Mouse (Mus musculus): ENCODE results near the gene D6Ertd527e.
A peak's percentile ranks its signal among the peaks of the same experiment; 100 is the strongest.

The D6Ertd527e gene

DNA sequence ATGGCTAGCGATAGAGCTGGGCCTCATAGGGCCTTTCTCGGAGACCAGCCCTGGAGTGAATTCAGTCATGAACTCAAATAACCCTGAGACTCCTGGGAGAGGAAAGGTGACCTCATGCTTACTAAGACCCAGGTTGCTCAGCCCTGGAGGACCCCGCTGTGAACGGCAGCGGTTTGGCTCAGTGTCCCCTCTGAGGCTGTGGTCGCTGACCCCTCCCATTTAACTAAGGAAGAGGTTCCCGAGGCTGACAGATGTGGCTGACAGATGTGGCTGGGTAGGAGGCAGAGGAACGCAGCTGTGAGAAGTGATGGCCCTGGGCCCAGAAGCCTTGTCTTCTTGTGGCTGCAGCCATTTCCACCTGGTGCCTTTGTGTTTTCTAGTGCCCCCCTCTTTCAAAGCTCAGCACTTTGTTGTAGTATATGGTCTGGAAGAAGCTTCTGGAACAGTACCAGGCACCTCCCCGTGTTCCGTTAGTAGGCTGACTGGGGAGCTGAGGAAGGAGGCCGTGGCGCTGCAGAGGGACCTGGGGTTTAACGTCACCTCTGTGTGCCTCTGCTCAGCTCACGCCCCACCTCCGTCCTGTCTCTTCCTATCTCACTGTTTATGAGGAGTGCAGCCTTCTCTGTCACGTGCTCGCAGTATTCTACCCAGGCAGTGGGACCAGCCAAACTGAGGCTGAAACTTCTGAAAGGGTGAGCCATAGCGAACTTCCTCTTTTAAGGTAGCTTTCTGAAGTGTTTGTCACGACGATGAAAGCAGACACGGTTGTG is 48.1 kb downstream of the D6Ertd527e start:
- peak; percentile 46 for DNase-seq (ENCODE audit: low read depth)

DNA sequence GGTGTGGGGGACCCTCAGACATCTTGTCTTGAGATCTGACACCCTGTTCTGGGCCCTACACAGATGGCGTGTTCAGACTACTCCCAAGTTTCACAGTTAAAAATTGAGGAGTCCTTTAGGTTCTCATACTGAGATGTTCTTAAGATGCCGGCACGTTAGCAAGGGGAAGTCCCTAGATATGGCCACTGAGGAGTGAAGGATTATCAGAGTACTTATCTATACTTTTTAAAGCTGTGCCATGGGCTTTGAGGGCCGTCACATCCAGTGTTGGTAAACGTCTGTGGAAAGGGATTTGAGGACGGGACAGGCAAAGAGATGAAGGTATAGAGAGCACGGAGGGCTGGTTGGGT is 48.7 kb downstream of the D6Ertd527e start:
- DNase-seq (ENCODE audit: low read depth): no peak

DNA sequence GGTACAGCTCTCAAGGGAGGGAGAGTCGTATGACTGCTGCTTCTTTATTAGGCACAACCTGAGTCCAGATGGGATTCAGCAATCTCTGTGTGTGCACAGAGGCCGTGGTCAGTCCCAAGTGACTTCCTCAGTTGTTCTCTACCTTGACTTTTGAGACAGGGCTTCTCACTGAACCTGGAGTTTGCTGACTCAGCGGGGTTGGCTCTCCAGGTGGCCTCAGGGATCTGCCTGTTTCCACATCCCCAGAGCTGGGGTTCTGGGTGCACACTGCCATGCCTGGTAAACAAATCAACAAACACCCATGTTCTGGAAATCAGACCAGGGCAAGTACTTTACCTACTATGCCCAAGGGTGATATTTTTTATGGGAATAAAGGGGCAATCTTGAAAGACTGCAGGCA is 49.3 kb downstream of the D6Ertd527e start:
- DNase-seq (ENCODE audit: low read depth): no peak

GRCm38 (mm10) chr6:87158062-87158623 is 53.6 kb downstream of the D6Ertd527e start:
- DNase-seq (ENCODE audit: low read depth): no peak

DNA sequence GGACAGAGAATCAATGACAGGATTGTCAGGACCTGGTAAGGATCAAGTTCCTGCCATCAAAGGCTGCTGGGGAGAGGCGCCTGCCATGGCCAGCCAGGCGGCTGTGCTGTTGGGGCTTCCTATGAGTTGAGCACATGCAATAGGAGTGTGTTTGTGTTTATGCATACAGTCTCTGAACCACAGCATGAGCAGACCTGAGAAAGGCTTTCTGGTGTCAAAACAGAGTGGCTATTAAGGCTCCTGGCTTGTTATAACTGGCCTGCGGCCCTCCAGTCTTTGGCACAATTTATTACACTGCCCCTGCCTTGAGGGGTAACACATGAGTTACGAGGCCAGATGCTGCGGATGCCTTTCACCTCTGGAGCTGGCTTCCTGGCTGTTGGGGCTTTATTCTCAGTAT is 55.6 kb downstream of the D6Ertd527e start:
- DNase-seq (ENCODE audit: low read depth): no peak

DNA sequence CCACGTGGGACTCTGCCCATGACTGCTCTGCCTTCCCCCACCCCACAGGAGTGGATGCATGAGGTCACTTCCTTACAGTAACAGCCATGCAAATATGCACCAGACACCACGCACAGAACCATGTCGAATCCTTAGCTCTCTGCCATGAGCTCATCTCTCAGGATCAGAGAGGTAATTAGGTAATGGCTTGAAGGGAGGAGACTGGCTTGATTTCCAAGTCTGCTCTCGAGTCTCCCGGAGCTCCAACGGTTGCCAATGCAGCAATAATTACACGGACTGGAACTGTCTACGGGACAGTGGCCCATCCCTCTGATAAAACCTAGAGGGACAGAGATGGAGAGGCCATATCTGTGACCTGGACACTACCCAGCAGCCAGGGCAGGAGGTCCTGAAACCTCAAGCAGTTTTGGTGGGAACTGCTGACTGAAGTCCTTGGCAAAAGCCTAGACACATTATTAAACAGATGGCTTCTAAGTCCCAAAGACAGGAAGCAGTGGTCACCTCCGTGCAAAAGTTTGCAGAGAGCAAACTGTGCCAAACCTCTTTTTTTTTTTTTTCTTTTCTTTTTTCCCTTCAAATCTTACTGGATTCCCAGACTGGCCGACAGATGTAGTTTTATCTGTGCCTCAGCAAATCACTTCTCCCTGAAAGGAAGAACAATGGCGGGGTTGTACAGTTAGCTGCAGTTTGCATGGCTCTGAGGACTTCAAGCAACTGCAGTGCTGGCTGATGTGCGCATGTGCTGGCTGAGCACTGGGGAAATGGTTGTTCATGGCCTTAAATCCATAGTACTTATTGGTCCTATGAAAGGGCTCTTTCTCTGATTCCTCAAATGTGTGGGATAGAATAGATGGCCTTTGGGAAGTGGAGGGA is 57.1 kb downstream of the D6Ertd527e start:
- no peak for DNase-seq (ENCODE audit: low read depth)
